Mouse (Mus musculus): ENCODE data around the gene Runx2. TPM values are rescaled to one million over a fixed set of nuclear protein-coding genes. Genes with fewer than 3 reads are reported as not detected.

Gene Runx2
- total RNA-seq (2014; rRNA removed) (0.28 and 1.8 TPM in 2 replicates), polyA plus RNA-seq (2015; fragmentation: Nextera tagmentation; extraction: Ambion mirVana) (0.28 and 0.59 TPM in 2 replicates)

DNA sequence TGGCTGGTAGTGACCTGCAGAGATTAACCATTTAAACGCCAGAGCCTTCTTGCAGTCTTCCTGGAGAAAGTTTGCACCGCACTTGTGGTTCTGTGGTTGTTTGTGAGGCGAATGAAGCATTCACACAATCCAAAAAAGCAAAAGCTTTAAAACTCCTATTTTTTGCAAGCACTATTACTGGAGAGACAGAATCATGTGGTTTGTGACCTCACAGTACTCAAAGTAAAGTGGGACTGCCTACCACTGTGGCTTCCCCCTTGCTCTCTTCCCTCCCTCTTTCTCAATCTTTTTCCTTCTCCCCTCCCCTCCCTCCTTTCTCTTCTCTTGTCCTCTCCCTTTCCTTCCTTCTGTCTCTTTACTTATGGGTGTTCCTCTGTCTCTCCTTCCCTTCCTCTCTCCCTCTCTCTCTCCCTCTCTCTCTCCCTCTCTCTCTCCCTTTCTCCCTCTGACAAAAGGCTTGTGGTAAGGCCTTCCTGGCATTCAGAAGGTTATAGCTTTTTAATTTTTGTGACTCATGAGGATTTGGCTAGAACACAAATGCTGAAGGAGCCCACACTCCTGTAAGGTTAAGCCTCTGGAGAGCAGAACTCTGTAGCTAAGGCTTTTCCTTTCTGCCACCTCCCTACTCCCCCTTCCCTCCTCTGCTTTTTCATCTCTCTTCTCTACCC lies at the start of gene Runx2:
Gene Runx2 (minus strand): TSS at position 290 of the 668 bp plus-strand sequence.
- DNase-seq (ENCODE audit: low spot score) (no peak), ATAC-seq (ENCODE audit: low FRiP score) (no peak)
- TF ChIP-seq CTCF (IDR thresholded peaks at IDR 0.05), result no peak
- no peaks in the 10 kb centered on the region for H3K4me1 ChIP-seq (ENCODE audit: insufficient read depth, low read length)
- no peaks in the 10 kb centered on the region for H3K9me3 ChIP-seq (ENCODE audit: low read length)
- 44% methylated on average over 3 of the region's 3 CpGs for WGBS
- no peaks in the 10 kb centered on the region for H3K36me3 ChIP-seq (ENCODE audit: insufficient read depth, low read length)
- no peak within 1 kb of the TSS for H3K27ac ChIP-seq (ENCODE audit: low read depth, low read length)
- peak within 1 kb of the TSS; percentile 3; the same call in 1 of the 2 replicates for H3K4me2 ChIP-seq (ENCODE audit: low read depth, low read length, poor library complexity, severe bottlenecking)
- H3K4me3 ChIP-seq (ENCODE audit: low read depth, low read length), result no peak within 1 kb of the TSS
- no peaks in the 10 kb centered on the region for H3K27me3 ChIP-seq (ENCODE audit: insufficient read depth, low read length)
- no peak within 1 kb of the TSS for H3K9ac ChIP-seq (replicated peaks; ENCODE audit: low read length, poor library complexity, severe bottlenecking)

DNA sequence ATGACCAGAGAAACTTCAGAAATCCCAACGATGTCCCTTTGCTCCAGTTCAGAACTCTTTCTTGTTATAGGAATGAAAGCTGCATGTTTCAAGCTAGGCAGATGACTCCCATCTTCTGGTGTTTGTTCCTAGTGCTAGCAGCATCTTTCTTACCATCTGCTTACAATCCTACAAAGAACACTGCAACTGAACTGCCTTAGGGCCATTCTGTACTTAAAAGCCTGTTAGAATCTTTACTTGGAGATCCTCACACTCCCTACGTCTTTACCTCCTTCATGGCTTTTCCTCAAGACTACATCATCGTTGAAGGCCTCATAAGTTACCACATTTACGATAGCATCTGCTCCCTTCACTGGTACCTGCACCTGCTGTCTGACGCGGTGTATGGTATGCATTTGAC lies 48.6 kb upstream of the Runx2 start:
- H3K27me3 ChIP-seq (ENCODE audit: insufficient read depth, low read length), result no peaks in the 10 kb centered on the region
- no peak for TF ChIP-seq CTCF (IDR thresholded peaks at IDR 0.05)
- H3K4me2 ChIP-seq (ENCODE audit: low read depth, low read length, poor library complexity, severe bottlenecking), result no peak overlapping the region
- no peak overlapping the region for H3K9ac ChIP-seq (replicated peaks; ENCODE audit: low read length, poor library complexity, severe bottlenecking)
- no peaks in the 10 kb centered on the region for H3K9me3 ChIP-seq (ENCODE audit: low read length)
- 93% methylated on average over 6 of the region's 6 CpGs for WGBS
- no peak overlapping the region for H3K4me3 ChIP-seq (ENCODE audit: low read depth, low read length)
- H3K36me3 ChIP-seq (ENCODE audit: insufficient read depth, low read length), result no peaks in the 10 kb centered on the region
- ATAC-seq (ENCODE audit: low FRiP score) (no peak), DNase-seq (ENCODE audit: low spot score) (no peak)
- H3K27ac ChIP-seq (ENCODE audit: low read depth, low read length), result no peak overlapping the region
- no peaks in the 10 kb centered on the region for H3K4me1 ChIP-seq (ENCODE audit: insufficient read depth, low read length)

DNA sequence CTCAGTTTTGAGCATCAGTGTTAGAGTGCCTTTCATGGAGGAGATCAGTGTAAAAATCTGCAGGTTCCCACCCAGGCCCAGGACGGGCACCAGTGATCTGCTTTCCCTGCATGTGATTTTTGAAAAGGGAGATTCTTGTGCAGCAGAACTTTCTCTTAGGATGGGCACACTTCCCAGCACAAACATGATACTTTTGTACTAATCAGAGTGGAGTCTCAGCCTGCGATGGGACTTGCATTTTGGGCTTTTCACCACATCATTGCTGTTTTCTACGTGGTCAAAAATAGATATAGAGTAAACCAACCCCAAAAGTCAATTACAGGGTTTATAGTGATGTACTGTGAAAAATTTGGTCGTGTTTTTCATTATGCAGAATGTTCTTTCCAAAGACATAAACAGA lies 27.6 kb upstream of the Runx2 start:
- Histone ChIP-seq H3K9ac (replicated peaks; ENCODE audit: low read length, poor library complexity, severe bottlenecking) (no peak overlapping the region), H3K4me1 (ENCODE audit: insufficient read depth, low read length) (no peaks in the 10 kb centered on the region), H3K4me2 (ENCODE audit: low read depth, low read length, poor library complexity, severe bottlenecking) (no peak overlapping the region), H3K4me3 (ENCODE audit: low read depth, low read length) (no peak overlapping the region), H3K27ac (ENCODE audit: low read depth, low read length) (no peak overlapping the region), H3K36me3 (ENCODE audit: insufficient read depth, low read length) (no peaks in the 10 kb centered on the region), H3K9me3 (ENCODE audit: low read length) (no peaks in the 10 kb centered on the region), H3K27me3 (ENCODE audit: insufficient read depth, low read length) (no peaks in the 10 kb centered on the region)
- TF ChIP-seq CTCF (IDR thresholded peaks at IDR 0.05), result no peak
- no peak for ATAC-seq (ENCODE audit: low FRiP score)
- 78% methylated on average over 4 of the region's 4 CpGs for WGBS
- no peak for DNase-seq (ENCODE audit: low spot score)

DNA sequence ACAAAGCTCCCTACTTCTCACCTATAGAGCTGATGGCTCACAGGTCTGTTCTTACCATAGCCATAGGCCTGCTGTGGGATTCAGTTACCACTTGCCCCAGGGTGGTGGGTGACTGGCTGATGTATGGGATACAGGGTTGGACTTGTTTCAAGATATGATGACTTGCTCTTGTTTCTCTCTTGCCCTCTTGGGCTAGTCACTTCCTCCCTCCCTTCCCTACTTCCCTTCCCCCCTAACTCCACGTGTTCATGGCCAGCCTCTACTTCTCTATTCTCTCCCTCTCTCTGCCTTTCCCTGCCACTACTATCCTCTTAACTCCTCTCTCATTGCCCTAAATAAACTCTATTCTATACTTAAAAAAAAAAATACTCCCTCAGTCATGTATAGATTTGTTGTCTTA lies 16.6 kb upstream of the Runx2 start:
- H3K9me3 ChIP-seq (ENCODE audit: low read length), result no peaks in the 10 kb centered on the region
- TF ChIP-seq CTCF (IDR thresholded peaks at IDR 0.05), result no peak
- WGBS, result 83% methylated on average over 1 of the region's 1 CpGs
- no peaks in the 10 kb centered on the region for H3K36me3 ChIP-seq (ENCODE audit: insufficient read depth, low read length)
- no peak overlapping the region for H3K4me3 ChIP-seq (ENCODE audit: low read depth, low read length)
- H3K27ac ChIP-seq (ENCODE audit: low read depth, low read length), result no peak overlapping the region
- ATAC-seq (ENCODE audit: low FRiP score) (no peak), DNase-seq (ENCODE audit: low spot score) (no peak)
- no peak overlapping the region for H3K4me2 ChIP-seq (ENCODE audit: low read depth, low read length, poor library complexity, severe bottlenecking)
- no peaks in the 10 kb centered on the region for H3K4me1 ChIP-seq (ENCODE audit: insufficient read depth, low read length)
- no peaks in the 10 kb centered on the region for H3K27me3 ChIP-seq (ENCODE audit: insufficient read depth, low read length)
- H3K9ac ChIP-seq (replicated peaks; ENCODE audit: low read length, poor library complexity, severe bottlenecking), result no peak overlapping the region

DNA sequence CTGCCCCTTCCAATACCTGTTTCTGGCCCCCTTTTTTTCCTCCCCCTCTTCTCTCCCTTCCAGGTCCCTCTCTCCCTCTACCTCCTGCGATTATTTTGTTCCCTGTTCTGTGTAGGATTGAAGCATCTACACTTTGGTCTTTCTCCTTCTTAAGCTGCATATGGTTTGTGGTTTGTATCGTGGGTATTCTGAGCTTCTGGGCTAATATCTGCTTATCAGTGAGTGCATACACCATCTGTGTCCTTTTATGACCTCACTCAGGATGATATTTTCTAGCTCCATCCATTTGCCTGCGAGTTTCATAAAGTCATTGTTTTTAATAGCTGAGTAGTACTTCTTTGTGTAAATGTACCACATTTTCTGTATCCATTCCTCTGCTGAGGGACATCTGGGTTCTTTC lies 15.0 kb upstream of the Runx2 start:
- Histone ChIP-seq H3K9me3 (ENCODE audit: low read length) (no peaks in the 10 kb centered on the region), H3K4me2 (ENCODE audit: low read depth, low read length, poor library complexity, severe bottlenecking) (no peak overlapping the region), H3K4me3 (ENCODE audit: low read depth, low read length) (no peak overlapping the region), H3K36me3 (ENCODE audit: insufficient read depth, low read length) (no peaks in the 10 kb centered on the region), H3K4me1 (ENCODE audit: insufficient read depth, low read length) (no peaks in the 10 kb centered on the region), H3K27ac (ENCODE audit: low read depth, low read length) (no peak overlapping the region), H3K9ac (replicated peaks; ENCODE audit: low read length, poor library complexity, severe bottlenecking) (no peak overlapping the region), H3K27me3 (ENCODE audit: insufficient read depth, low read length) (no peaks in the 10 kb centered on the region)
- ATAC-seq (ENCODE audit: low FRiP score) (no peak), DNase-seq (ENCODE audit: low spot score) (no peak)
- WGBS, result 92% methylated on average over 3 of the region's 3 CpGs
- TF ChIP-seq CTCF (IDR thresholded peaks at IDR 0.05), result no peak

DNA sequence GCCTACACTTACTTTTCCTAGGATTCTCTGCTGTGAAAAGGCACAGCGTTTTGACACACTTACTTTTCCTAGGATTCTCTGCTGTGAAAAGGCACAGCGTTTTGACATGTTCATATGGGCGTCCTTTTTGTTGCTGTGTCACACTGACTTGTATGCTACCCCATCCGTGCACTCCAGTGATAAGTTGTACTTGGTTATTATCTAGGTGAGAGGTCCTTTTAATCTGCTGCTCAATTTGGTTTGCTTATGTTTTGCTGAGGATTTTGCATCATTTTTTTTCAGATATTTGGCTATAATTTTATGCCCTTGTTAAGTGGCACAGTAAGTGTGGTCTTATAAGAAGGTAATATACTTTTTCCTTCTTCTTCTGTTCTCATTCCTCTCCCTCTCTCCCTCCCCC lies 13.4 kb upstream of the Runx2 start:
- no peak for ATAC-seq (ENCODE audit: low FRiP score)
- Histone ChIP-seq H3K4me3 (ENCODE audit: low read depth, low read length) (no peak overlapping the region), H3K9me3 (ENCODE audit: low read length) (no peaks in the 10 kb centered on the region), H3K27me3 (ENCODE audit: insufficient read depth, low read length) (no peaks in the 10 kb centered on the region), H3K4me1 (ENCODE audit: insufficient read depth, low read length) (no peaks in the 10 kb centered on the region), H3K9ac (replicated peaks; ENCODE audit: low read length, poor library complexity, severe bottlenecking) (no peak overlapping the region), H3K4me2 (ENCODE audit: low read depth, low read length, poor library complexity, severe bottlenecking) (no peak overlapping the region), H3K36me3 (ENCODE audit: insufficient read depth, low read length) (no peaks in the 10 kb centered on the region), H3K27ac (ENCODE audit: low read depth, low read length) (no peak overlapping the region)
- 86% methylated on average over 4 of the region's 4 CpGs for WGBS
- DNase-seq (ENCODE audit: low spot score), result no peak
- TF ChIP-seq CTCF (IDR thresholded peaks at IDR 0.05), result no peak
